Mouse (Mus musculus): Measurements from ENCODE around the gene Tdrd7. TPM values are rescaled to one million over a fixed set of nuclear protein-coding genes. Genes with fewer than 3 reads are reported as not detected.

The Tdrd7 gene
- polyA plus RNA-seq, 1 experiment from 2014 or later = 9.3 TPM

- ATAC-seq (replicated peaks; ENCODE audit: insufficient number of reproducible peaks, low FRiP score, low TSS enrichment, low read depth) = no peak
- H3K9me3 ChIP-seq (replicated peaks; ENCODE audit: control insufficient read depth, low read length) = no peaks in the 10 kb centered on the region
- H3K4me2 ChIP-seq (ENCODE audit: low read depth, low read length) = no peak overlapping the region
- no peaks in the 10 kb centered on the region for H3K27me3 ChIP-seq (ENCODE audit: control insufficient read depth, insufficient read depth, low read length)
- no peak overlapping the region for H3K27ac ChIP-seq (replicated peaks; ENCODE audit: low read depth, low read length)
- DNase-seq (ENCODE audit: low spot score) = no peak
- no peak overlapping the region for H3K4me3 ChIP-seq (ENCODE audit: low read depth, low read length)
- H3K9ac ChIP-seq (replicated peaks; ENCODE audit: low read length) = no peak overlapping the region
- no peaks in the 10 kb centered on the region for H3K4me1 ChIP-seq (ENCODE audit: control insufficient read depth, insufficient read depth, low read length)
- WGBS = 12% methylated on average over 6 of the region's 6 CpGs
- H3K36me3 ChIP-seq (replicated peaks; ENCODE audit: control insufficient read depth, insufficient read depth, low read depth, low read length) = no peaks in the 10 kb centered on the region
These were observed 1.6 kb downstream of the Tdrd7 start for GRCm38 (mm10) chr4:45966716-45967115.

- Histone ChIP-seq H3K27ac (replicated peaks; ENCODE audit: low read depth, low read length) (no peak overlapping the region), H3K4me1 (ENCODE audit: control insufficient read depth, insufficient read depth, low read length) (no peaks in the 10 kb centered on the region), H3K36me3 (replicated peaks; ENCODE audit: control insufficient read depth, insufficient read depth, low read depth, low read length) (no peaks in the 10 kb centered on the region), H3K9ac (replicated peaks; ENCODE audit: low read length) (no peak overlapping the region), H3K9me3 (replicated peaks; ENCODE audit: control insufficient read depth, low read length) (no peaks in the 10 kb centered on the region), H3K4me3 (ENCODE audit: low read depth, low read length) (no peak overlapping the region), H3K27me3 (ENCODE audit: control insufficient read depth, insufficient read depth, low read length) (no peaks in the 10 kb centered on the region; the same call in 1 of the 2 replicates), H3K4me2 (ENCODE audit: low read depth, low read length) (no peak overlapping the region)
- 31% methylated on average over 9 of the region's 9 CpGs for WGBS
- ATAC-seq (replicated peaks; ENCODE audit: insufficient number of reproducible peaks, low FRiP score, low TSS enrichment, low read depth) (no peak), DNase-seq (ENCODE audit: low spot score) (peak; percentile 53)
These were observed 2.6 kb downstream of the Tdrd7 start for GRCm38 (mm10) chr4:45967479-45968341.

- no peaks in the 10 kb centered on the region for H3K4me1 ChIP-seq (ENCODE audit: control insufficient read depth, insufficient read depth, low read length)
- WGBS = 55% methylated on average over 2 of the region's 2 CpGs
- ATAC-seq (replicated peaks; ENCODE audit: insufficient number of reproducible peaks, low FRiP score, low TSS enrichment, low read depth) (no peak), DNase-seq (ENCODE audit: low spot score) (no peak)
- H3K9ac ChIP-seq (replicated peaks; ENCODE audit: low read length) = no peak overlapping the region
- H3K9me3 ChIP-seq (replicated peaks; ENCODE audit: control insufficient read depth, low read length) = no peaks in the 10 kb centered on the region
- no peak overlapping the region for H3K4me2 ChIP-seq (ENCODE audit: low read depth, low read length)
- no peak overlapping the region for H3K27ac ChIP-seq (replicated peaks; ENCODE audit: low read depth, low read length)
- no peaks in the 10 kb centered on the region for H3K36me3 ChIP-seq (replicated peaks; ENCODE audit: control insufficient read depth, insufficient read depth, low read depth, low read length)
- H3K4me3 ChIP-seq (ENCODE audit: low read depth, low read length) = no peak overlapping the region
- peaks cover 4% of the 10 kb centered on the region for H3K27me3 ChIP-seq (ENCODE audit: control insufficient read depth, insufficient read depth, low read length)
These were observed 3.9 kb downstream of the Tdrd7 start for GRCm38 (mm10) chr4:45969051-45969450.

GRCm38 (mm10) chr4:45970048-45970560, 5.0 kb downstream of the Tdrd7 start:
- DNase-seq (ENCODE audit: low spot score) (no peak), ATAC-seq (replicated peaks; ENCODE audit: insufficient number of reproducible peaks, low FRiP score, low TSS enrichment, low read depth) (no peak)
- H3K27me3 ChIP-seq (ENCODE audit: control insufficient read depth, insufficient read depth, low read length) = peaks cover 4% of the 10 kb centered on the region
- H3K36me3 ChIP-seq (replicated peaks; ENCODE audit: control insufficient read depth, insufficient read depth, low read depth, low read length) = no peaks in the 10 kb centered on the region
- H3K9me3 ChIP-seq (replicated peaks; ENCODE audit: control insufficient read depth, low read length) = no peaks in the 10 kb centered on the region
- no peak overlapping the region for H3K4me3 ChIP-seq (ENCODE audit: low read depth, low read length)
- H3K9ac ChIP-seq (replicated peaks; ENCODE audit: low read length) = no peak overlapping the region
- H3K4me2 ChIP-seq (ENCODE audit: low read depth, low read length) = no peak overlapping the region
- no peaks in the 10 kb centered on the region for H3K4me1 ChIP-seq (ENCODE audit: control insufficient read depth, insufficient read depth, low read length)
- WGBS = 71% methylated on average over 7 of the region's 7 CpGs
- H3K27ac ChIP-seq (replicated peaks; ENCODE audit: low read depth, low read length) = no peak overlapping the region

DNA sequence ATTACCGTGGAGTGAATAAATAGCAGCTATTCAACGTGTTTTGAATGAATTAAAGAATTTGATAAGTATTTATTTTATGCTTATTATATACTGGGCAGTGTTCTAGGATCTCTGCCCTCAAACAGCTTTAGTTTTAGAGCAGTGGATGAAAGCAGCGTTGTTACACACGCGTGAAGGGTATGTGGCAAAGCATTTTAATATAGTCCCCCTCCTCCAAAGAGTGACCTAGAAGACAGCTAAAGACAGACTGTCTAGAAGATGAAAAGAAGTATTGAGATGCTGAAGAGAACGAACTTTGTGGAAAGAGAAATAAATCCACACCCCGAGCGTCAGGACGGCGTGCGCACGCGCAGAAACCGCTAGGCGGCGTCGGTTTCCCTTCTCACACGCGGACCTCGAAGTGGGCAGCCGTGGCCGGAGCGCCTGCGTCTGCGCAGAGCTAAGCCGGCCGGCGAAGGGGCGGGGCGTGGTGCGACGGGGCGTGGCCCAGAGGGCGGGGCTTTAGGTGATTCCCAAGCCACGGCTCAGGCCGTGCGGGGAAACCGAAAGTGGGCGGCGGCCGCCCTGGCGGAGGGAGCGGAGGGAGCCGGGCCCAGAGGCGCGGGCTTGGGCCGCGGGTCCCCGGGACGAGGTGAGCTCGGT, 6.8 kb downstream of the Tdrd7 start:
- 3% methylated on average over 51 of the region's 51 CpGs for WGBS
- Histone ChIP-seq H3K27ac (replicated peaks; ENCODE audit: low read depth, low read length) (no peak overlapping the region), H3K27me3 (ENCODE audit: control insufficient read depth, insufficient read depth, low read length) (peaks cover 4% of the 10 kb centered on the region), H3K4me2 (ENCODE audit: low read depth, low read length) (peak overlapping the region; percentile 93), H3K36me3 (replicated peaks; ENCODE audit: control insufficient read depth, insufficient read depth, low read depth, low read length) (no peaks in the 10 kb centered on the region), H3K9ac (replicated peaks; ENCODE audit: low read length) (peak overlapping the region; percentile 63), H3K4me1 (ENCODE audit: control insufficient read depth, insufficient read depth, low read length) (no peaks in the 10 kb centered on the region), H3K4me3 (ENCODE audit: low read depth, low read length) (peak overlapping the region; percentile 80), H3K9me3 (replicated peaks; ENCODE audit: control insufficient read depth, low read length) (no peaks in the 10 kb centered on the region)
- ATAC-seq (replicated peaks; ENCODE audit: insufficient number of reproducible peaks, low FRiP score, low TSS enrichment, low read depth) = peak; percentile 97
- DNase-seq (ENCODE audit: low spot score) = peak; percentile 96

GRCm38 (mm10) chr4:45972448-45972854, 7.3 kb downstream of the Tdrd7 start:
- no peaks in the 10 kb centered on the region for H3K4me1 ChIP-seq (ENCODE audit: control insufficient read depth, insufficient read depth, low read length)
- H3K9me3 ChIP-seq (replicated peaks; ENCODE audit: control insufficient read depth, low read length) = no peaks in the 10 kb centered on the region
- under 1% methylated on average over 47 of the region's 53 CpGs for WGBS
- H3K36me3 ChIP-seq (replicated peaks; ENCODE audit: control insufficient read depth, insufficient read depth, low read depth, low read length) = no peaks in the 10 kb centered on the region
- DNase-seq (ENCODE audit: low spot score) (peak; percentile 28), ATAC-seq (replicated peaks; ENCODE audit: insufficient number of reproducible peaks, low FRiP score, low TSS enrichment, low read depth) (peak; percentile 71; the same call in 1 of the 2 replicates)
- H3K4me2 ChIP-seq (ENCODE audit: low read depth, low read length) = peak overlapping the region; percentile 93
- H3K4me3 ChIP-seq (ENCODE audit: low read depth, low read length) = peak overlapping the region; percentile 80
- no peak overlapping the region for H3K27ac ChIP-seq (replicated peaks; ENCODE audit: low read depth, low read length)
- peak overlapping the region; percentile 63 for H3K9ac ChIP-seq (replicated peaks; ENCODE audit: low read length)
- H3K27me3 ChIP-seq (ENCODE audit: control insufficient read depth, insufficient read depth, low read length) = peaks cover 4% of the 10 kb centered on the region

- H3K4me2 ChIP-seq (ENCODE audit: low read depth, low read length) = peak overlapping the region; percentile 93
- H3K36me3 ChIP-seq (replicated peaks; ENCODE audit: control insufficient read depth, insufficient read depth, low read depth, low read length) = no peaks in the 10 kb centered on the region
- H3K27me3 ChIP-seq (ENCODE audit: control insufficient read depth, insufficient read depth, low read length) = peaks cover 4% of the 10 kb centered on the region
- no peak overlapping the region for H3K9ac ChIP-seq (replicated peaks; ENCODE audit: low read length)
- H3K27ac ChIP-seq (replicated peaks; ENCODE audit: low read depth, low read length) = no peak overlapping the region
- ATAC-seq (replicated peaks; ENCODE audit: insufficient number of reproducible peaks, low FRiP score, low TSS enrichment, low read depth) = no peak
- H3K9me3 ChIP-seq (replicated peaks; ENCODE audit: control insufficient read depth, low read length) = no peaks in the 10 kb centered on the region
- 28% methylated on average over 9 of the region's 9 CpGs for WGBS
- H3K4me1 ChIP-seq (ENCODE audit: control insufficient read depth, insufficient read depth, low read length) = no peaks in the 10 kb centered on the region
- H3K4me3 ChIP-seq (ENCODE audit: low read depth, low read length) = peak overlapping the region; percentile 80
- DNase-seq (ENCODE audit: low spot score) = no peak
These were observed 7.8 kb downstream of the Tdrd7 start for GRCm38 (mm10) chr4:45972951-45973350.

Data from embryonic facial prominence, embryonic 11.5 days (tissue).